Mouse (Mus musculus) neural tube, embryonic 13.5 days (tissue): ENCODE measurements around the gene Pemt. TPM values are rescaled to one million over a fixed set of nuclear protein-coding genes. Genes with fewer than 3 reads are reported as not detected.
A peak's percentile ranks its signal among the peaks of the same experiment; 100 is the strongest.

Source experiments
- ATAC-seq: fragments of 200-750 bp; cut with Nextera tagmentation; 2 replicates; pipeline ENCODE4 v1.8.0; 2017; ENCODE audit warnings: low read depth, mild to moderate bottlenecking, moderate TSS enrichment, moderate library complexity
- H3K27ac ChIP-seq: fragments of 300-500 bp; sonication (generic); replicated peaks from 2 replicates; pipeline ENCODE4 v1.5.1; 2015; ENCODE audit warnings: moderate library complexity, mild to moderate bottlenecking, inconsistent platforms
- H3K27me3 ChIP-seq: fragments of 300-500 bp; sonication (generic); 2 replicates; pipeline ENCODE4 v1.6.1; 2015; ENCODE audit warnings: mild to moderate bottlenecking, inconsistent platforms
- H3K36me3 ChIP-seq: fragments of 300-500 bp; sonication (generic); 2 replicates; pipeline ENCODE4 v1.6.1; 2015; ENCODE audit warnings: mild to moderate bottlenecking, inconsistent platforms
- H3K4me1 ChIP-seq: fragments of 300-500 bp; sonication (generic); replicated peaks from 2 replicates; pipeline ENCODE4 v1.6.1; 2015; ENCODE audit warnings: inconsistent platforms
- H3K4me2 ChIP-seq: fragments of 300-500 bp; sonication (generic); 2 replicates; pipeline ENCODE4 v1.6.1; 2015; ENCODE audit warnings: inconsistent platforms, mild to moderate bottlenecking, moderate library complexity
- H3K4me3 ChIP-seq: fragments of 300-500 bp; sonication (generic); 2 replicates; pipeline ENCODE4 v1.5.1; 2015; ENCODE audit warnings: mild to moderate bottlenecking, inconsistent platforms
- H3K9ac ChIP-seq: fragments of 300-500 bp; sonication (generic); 2 replicates; pipeline ENCODE4 v1.6.1; 2015; ENCODE audit warnings: moderate library complexity, mild to moderate bottlenecking, inconsistent platforms
- H3K9me3 ChIP-seq: fragments of 300-500 bp; sonication (generic); 2 replicates; pipeline ENCODE4 v1.6.1; 2016; ENCODE audit warnings: inconsistent platforms
- WGBS: fragments of 180-500 bp; shearing (Covaris S2); methylation state at CpG from one replicate; pipeline ENCODE4 v1.1.7; 2015; 5-methylcytosine and 5-hydroxymethylcytosine counted together
- polyA plus RNA-seq: library from polyadenylated mRNA; unstranded; fragments of >200 nt; fragmentation: Nextera tagmentation; extraction: Ambion mirVana; gene quantifications from 2 replicates; pipeline ENCODE4 v1.2.1, GENCODE M21; 2015

The Pemt gene
- 7.1 and 8.5 TPM in 2 replicates for polyA plus RNA-seq

- H3K27me3 ChIP-seq, result no peaks in the 10 kb centered on the region; the same call in 1 of the 2 replicates
- H3K27ac ChIP-seq, result peak within 1 kb of the TSS; percentile 88
- no peaks in the 10 kb centered on the region for H3K36me3 ChIP-seq
- ATAC-seq, result peak; percentile 99
- peak within 1 kb of the TSS; percentile 63 for H3K4me2 ChIP-seq
- under 1% methylated on average over 44 of the region's 44 CpGs for WGBS
- H3K9me3 ChIP-seq, result no peaks in the 10 kb centered on the region
- peak within 1 kb of the TSS; percentile 54 for H3K4me3 ChIP-seq
- peaks cover 6% of the 10 kb centered on the region for H3K4me1 ChIP-seq
- peak within 1 kb of the TSS; percentile 75 for H3K9ac ChIP-seq
Measured at GRCm38 (mm10) chr11:60046058-60046735, at the start of gene Pemt. Gene Pemt (minus strand): TSS chr11:60046489.

GRCm38 (mm10) chr11:60094909-60095810, 48.9 kb upstream of the Pemt start:
- Histone ChIP-seq H3K36me3 (no peaks in the 10 kb centered on the region), H3K4me1 (peaks cover 39% of the 10 kb centered on the region), H3K4me2 (no peak overlapping the region), H3K9ac (no peak overlapping the region), H3K27me3 (no peaks in the 10 kb centered on the region), H3K9me3 (no peaks in the 10 kb centered on the region), H3K27ac (peak overlapping the region; percentile 82), H3K4me3 (no peak overlapping the region)
- WGBS, result 44% methylated on average over 9 of the region's 9 CpGs
- ATAC-seq, result peak; percentile 23; the same call in 1 of the 2 replicates

- 36% methylated on average over 7 of the region's 7 CpGs for WGBS
- no peak overlapping the region for H3K4me2 ChIP-seq
- peaks cover 45% of the 10 kb centered on the region for H3K4me1 ChIP-seq
- H3K9ac ChIP-seq, result peak overlapping the region; percentile 51
- no peak overlapping the region for H3K4me3 ChIP-seq
- peak overlapping the region; percentile 82 for H3K27ac ChIP-seq
- no peaks in the 10 kb centered on the region for H3K27me3 ChIP-seq
- no peaks in the 10 kb centered on the region for H3K36me3 ChIP-seq
- peak; percentile 74 for ATAC-seq
- no peaks in the 10 kb centered on the region for H3K9me3 ChIP-seq
Measured at GRCm38 (mm10) chr11:60093984-60094587, 47.8 kb upstream of the Pemt start.

- ATAC-seq, result no peak
- Histone ChIP-seq H3K36me3 (no peaks in the 10 kb centered on the region), H3K4me1 (peaks cover 50% of the 10 kb centered on the region), H3K4me2 (no peak overlapping the region), H3K27me3 (no peaks in the 10 kb centered on the region), H3K4me3 (no peak overlapping the region), H3K27ac (peak overlapping the region; percentile 82), H3K9me3 (no peaks in the 10 kb centered on the region), H3K9ac (peak overlapping the region; percentile 51)
Measured at GRCm38 (mm10) chr11:60093227-60093626, 46.9 kb upstream of the Pemt start.

- 0 out of 2 replicates have a peak overlapping the region, but pooled peaks have one; percentile 23 for H3K27ac ChIP-seq
- H3K27me3 ChIP-seq, result no peaks in the 10 kb centered on the region
- no peak overlapping the region for H3K9ac ChIP-seq
- 73% methylated on average over 7 of the region's 7 CpGs for WGBS
- no peak for ATAC-seq
- H3K4me2 ChIP-seq, result no peak overlapping the region
- H3K4me3 ChIP-seq, result no peak overlapping the region
- H3K9me3 ChIP-seq, result no peaks in the 10 kb centered on the region
- H3K4me1 ChIP-seq, result peaks cover 50% of the 10 kb centered on the region
- no peaks in the 10 kb centered on the region for H3K36me3 ChIP-seq
Measured at GRCm38 (mm10) chr11:60091422-60091761, 45.1 kb upstream of the Pemt start.

- no peak overlapping the region for H3K4me3 ChIP-seq
- H3K36me3 ChIP-seq, result no peaks in the 10 kb centered on the region
- no peaks in the 10 kb centered on the region for H3K27me3 ChIP-seq
- no peak overlapping the region for H3K27ac ChIP-seq
- H3K9ac ChIP-seq, result no peak overlapping the region
- H3K4me1 ChIP-seq, result peaks cover 46% of the 10 kb centered on the region
- H3K9me3 ChIP-seq, result no peaks in the 10 kb centered on the region
- WGBS, result 75% methylated on average over 5 of the region's 5 CpGs
- no peak for ATAC-seq
- no peak overlapping the region for H3K4me2 ChIP-seq
Measured at GRCm38 (mm10) chr11:60090696-60091421, 44.6 kb upstream of the Pemt start.

- 41% methylated on average over 4 of the region's 4 CpGs for WGBS
- Histone ChIP-seq H3K4me1 (peaks cover 27% of the 10 kb centered on the region), H3K27ac (no peak overlapping the region)
Measured at GRCm38 (mm10) chr11:60088947-60089346, 42.7 kb upstream of the Pemt start.

GRCm38 (mm10) chr11:60086676-60087075, 40.4 kb upstream of the Pemt start:
- no peak for ATAC-seq
- Histone ChIP-seq H3K9me3 (no peaks in the 10 kb centered on the region), H3K4me1 (peaks cover 11% of the 10 kb centered on the region), H3K36me3 (no peaks in the 10 kb centered on the region), H3K4me3 (no peak overlapping the region), H3K4me2 (no peak overlapping the region), H3K9ac (no peak overlapping the region), H3K27ac (no peak overlapping the region), H3K27me3 (no peaks in the 10 kb centered on the region)
- 87% methylated on average over 1 of the region's 1 CpGs for WGBS

More at GRCm38 (mm10) chr11:60088947-60089346, 42.7 kb upstream of the Pemt start:
- Histone ChIP-seq H3K4me3 (no peak overlapping the region), H3K4me2 (no peak overlapping the region), H3K9ac (no peak overlapping the region), H3K9me3 (no peaks in the 10 kb centered on the region), H3K36me3 (no peaks in the 10 kb centered on the region), H3K27me3 (no peaks in the 10 kb centered on the region)
- ATAC-seq, result peak; percentile 86

- no peaks in the 10 kb centered on the region for H3K9me3 ChIP-seq
- H3K27ac ChIP-seq, result no peak overlapping the region
- no peak overlapping the region for H3K4me3 ChIP-seq
- H3K27me3 ChIP-seq, result no peaks in the 10 kb centered on the region
- H3K36me3 ChIP-seq, result no peaks in the 10 kb centered on the region
- H3K4me2 ChIP-seq, result no peak overlapping the region
- H3K4me1 ChIP-seq, result peaks cover 10% of the 10 kb centered on the region
- ATAC-seq, result no peak
- H3K9ac ChIP-seq, result no peak overlapping the region
- WGBS, result 43% methylated on average over 2 of the region's 2 CpGs
Measured at GRCm38 (mm10) chr11:60084589-60084988, 38.3 kb upstream of the Pemt start.

GRCm38 (mm10) chr11:60076790-60077189, 30.5 kb upstream of the Pemt start:
- Histone ChIP-seq H3K4me2 (no peak overlapping the region), H3K4me3 (no peak overlapping the region), H3K9me3 (no peaks in the 10 kb centered on the region), H3K4me1 (no peaks in the 10 kb centered on the region), H3K27me3 (no peaks in the 10 kb centered on the region), H3K9ac (no peak overlapping the region), H3K36me3 (no peaks in the 10 kb centered on the region), H3K27ac (no peak overlapping the region)
- no peak for ATAC-seq
- 10% methylated on average over 4 of the region's 4 CpGs for WGBS

GRCm38 (mm10) chr11:60076183-60076582, 29.9 kb upstream of the Pemt start:
- 86% methylated on average over 3 of the region's 3 CpGs for WGBS
- H3K4me1 ChIP-seq, result no peaks in the 10 kb centered on the region
- H3K9me3 ChIP-seq, result no peaks in the 10 kb centered on the region
- no peak overlapping the region for H3K4me3 ChIP-seq
- no peak for ATAC-seq
- H3K27me3 ChIP-seq, result no peaks in the 10 kb centered on the region
- no peak overlapping the region for H3K27ac ChIP-seq
- no peaks in the 10 kb centered on the region for H3K36me3 ChIP-seq
- H3K4me2 ChIP-seq, result no peak overlapping the region
- H3K9ac ChIP-seq, result no peak overlapping the region
